Mouse (Mus musculus) ES-E14 (cell line): ENCODE results near the gene Iqsec1.

ENCODE experiments used
- CHD2 ChIP-seq: IDR thresholded peaks from 2 replicates; pipeline ENCODE4 v1.6.1; 2014; ENCODE audit warnings: mild to moderate bottlenecking, low read depth, low read length, inconsistent platforms
- HCFC1 ChIP-seq: IDR thresholded peaks from 2 replicates; pipeline ENCODE4 v1.6.1; 2012; ENCODE audit warnings: low read length, inconsistent platforms, borderline replicate concordance; ENCODE audit not compliant: insufficient read depth
- MAFK ChIP-seq: IDR thresholded peaks from 2 replicates; pipeline ENCODE4 v1.6.1; 2014; ENCODE audit warnings: mild to moderate bottlenecking, low read depth, low read length, inconsistent platforms; ENCODE audit not compliant: insufficient read depth
- ZC3H11A ChIP-seq: IDR thresholded peaks from 2 replicates; pipeline ENCODE4 v1.6.1; 2012; ENCODE audit warnings: low read depth, mild to moderate bottlenecking, inconsistent platforms, low read length, borderline replicate concordance
- ZNF384 ChIP-seq: IDR thresholded peaks from 2 replicates; pipeline ENCODE4 v1.6.1; 2012; ENCODE audit warnings: low read depth, low read length, inconsistent platforms

DNA sequence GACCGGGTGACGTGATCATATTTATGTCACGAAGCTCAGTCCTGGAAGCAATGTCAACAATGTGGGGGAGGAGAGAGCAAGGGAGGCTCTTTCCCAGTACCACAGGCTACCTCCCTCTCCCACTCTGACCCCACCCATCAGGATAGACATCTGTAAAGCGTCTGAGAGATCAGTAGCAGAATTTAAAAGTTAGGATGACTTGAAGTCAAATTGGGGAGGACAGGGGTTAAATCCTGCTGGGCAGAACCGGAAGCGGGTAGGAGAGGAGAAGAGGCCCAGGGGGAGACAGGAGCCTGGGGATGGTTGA lies 366.9 kb downstream of the Iqsec1 start:
- no peak for TF ChIP-seq ZC3H11A
- no peak for TF ChIP-seq CHD2
- no peak for TF ChIP-seq ZNF384
- TF ChIP-seq MAFK, result no peak
- no peak for TF ChIP-seq HCFC1
